Mouse (Mus musculus) kidney, adult 11 months (tissue): ENCODE measurements at regions not wholly inside any gene's neighbourhood (a gene's known extent, or its start where the extent isn't known, plus 50 kb on each side); places are given as distances from the start of the nearest gene placed in this dataset.

Source experiments
- DNase-seq: peaks from one replicate; pipeline ENCODE4 v3.0.0; 2022

DNA sequence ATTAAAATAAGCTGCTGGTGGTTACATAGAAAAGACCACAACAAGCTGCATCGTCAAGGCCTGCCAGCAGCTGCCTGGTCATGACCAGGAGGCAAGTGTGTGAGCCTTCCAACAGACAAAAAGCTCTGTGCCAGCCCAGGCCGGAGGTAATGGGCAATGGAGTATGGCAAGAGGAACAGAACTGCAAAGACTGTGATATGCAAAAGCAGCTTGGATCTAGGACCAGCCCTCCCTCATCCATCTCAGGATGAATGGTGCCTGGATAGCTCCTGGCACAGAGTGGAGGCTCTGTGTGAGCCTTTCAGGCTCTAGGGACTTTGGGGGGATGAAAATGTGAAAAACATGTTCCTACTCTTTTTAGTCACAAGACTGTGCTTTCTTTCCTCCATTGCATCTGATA, 402.5 kb upstream of the Tnp1 start:
- DNase-seq, result no peak

DNA sequence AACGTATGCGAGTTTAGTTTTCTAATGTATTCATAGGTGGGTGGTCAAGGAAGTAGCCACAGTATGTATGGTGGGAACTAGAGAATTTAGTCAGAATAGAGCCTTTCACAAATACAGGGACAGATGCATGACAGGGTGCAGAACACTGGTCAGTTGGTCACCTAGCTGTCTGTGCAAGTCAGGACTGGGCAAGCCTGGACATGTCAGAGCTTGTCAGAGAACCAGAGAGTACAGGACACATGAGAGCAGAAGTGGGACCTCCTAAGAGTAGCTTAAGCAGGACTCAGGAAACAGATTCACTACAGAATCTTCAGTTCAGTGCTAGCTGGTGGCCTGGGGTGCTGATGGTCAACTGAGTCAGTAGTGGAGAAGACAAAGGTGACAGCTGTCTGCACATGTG, 395.7 kb upstream of the Tnp1 start:
- no peak for DNase-seq

DNA sequence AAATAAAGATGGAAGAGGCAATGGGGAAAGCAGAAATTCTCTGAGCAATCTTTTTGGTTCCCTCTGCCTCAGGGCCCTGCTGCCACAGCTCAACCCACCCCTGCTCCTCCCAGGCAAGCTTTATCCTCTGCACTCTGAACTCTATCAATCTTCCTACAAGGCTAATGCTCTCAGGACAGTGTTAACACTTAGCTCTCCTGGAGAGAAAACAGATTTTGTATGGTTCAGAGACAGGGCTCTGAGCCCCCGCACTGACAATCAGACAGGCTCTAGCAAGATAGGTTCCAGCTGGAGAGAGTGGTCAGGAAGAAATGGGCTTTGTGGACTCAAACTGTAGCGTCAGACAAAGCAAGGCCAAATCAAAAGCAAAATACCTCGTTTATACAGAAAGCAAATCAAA, 383.5 kb upstream of the Tnp1 start:
- no peak for DNase-seq

DNA sequence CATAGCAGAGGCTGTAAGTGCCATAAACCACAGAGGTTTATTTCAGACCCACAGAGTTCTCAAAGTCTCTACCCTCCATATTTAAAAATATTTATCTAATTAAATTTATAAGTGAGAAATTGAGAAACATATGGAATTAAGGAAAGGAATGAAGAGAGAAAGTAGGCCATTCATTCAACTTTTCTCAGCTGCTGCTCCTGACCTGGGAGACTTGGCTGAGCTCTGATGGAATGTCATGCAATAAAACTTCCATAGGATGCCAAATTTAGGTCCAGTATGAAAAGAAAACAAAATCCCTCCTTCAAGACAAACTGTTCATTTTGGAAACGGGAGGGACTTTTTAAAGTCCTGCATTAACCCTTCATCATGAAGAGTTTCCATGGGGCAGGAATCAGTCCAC, 379.3 kb upstream of the Tnp1 start:
- DNase-seq, result no peak

DNA sequence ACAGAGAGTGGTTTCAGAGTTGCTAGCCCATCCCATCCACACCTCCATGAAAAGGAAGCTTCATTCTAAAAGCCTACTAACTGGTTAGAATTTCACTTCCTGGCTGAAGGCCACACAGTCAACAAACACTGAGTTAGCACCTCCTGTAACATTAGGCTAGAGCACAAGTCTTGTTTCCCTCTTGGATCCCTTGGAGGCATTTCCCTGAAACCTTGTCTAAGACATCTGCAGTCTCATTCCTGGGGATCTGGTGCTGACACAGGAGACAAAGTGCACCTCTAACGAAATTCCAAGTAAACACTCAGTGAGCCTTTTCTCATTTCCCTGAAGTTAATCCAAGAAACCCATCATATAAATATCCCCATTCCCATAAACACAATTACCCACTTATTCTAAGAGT, 378.8 kb upstream of the Tnp1 start:
- no peak for DNase-seq

DNA sequence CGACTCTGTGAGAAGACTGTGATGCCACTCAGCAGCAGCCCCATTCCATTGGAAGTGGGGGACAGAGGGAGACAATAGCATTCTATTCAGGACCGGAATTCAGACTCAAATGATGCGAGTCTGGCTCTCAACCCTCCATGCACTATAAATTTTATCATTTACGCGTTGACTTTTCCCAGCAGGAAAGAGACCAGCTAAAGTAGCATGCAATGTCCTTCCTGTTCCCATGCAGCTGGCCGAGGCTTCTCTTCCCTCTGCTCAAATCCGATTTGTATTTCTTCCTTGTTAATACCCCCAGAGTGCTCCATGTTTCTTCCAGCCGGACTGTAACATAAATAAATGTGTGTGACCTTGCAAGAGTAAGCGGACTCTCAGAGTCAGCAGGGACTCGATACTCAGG, 376.4 kb upstream of the Tnp1 start:
- DNase-seq, result no peak

DNA sequence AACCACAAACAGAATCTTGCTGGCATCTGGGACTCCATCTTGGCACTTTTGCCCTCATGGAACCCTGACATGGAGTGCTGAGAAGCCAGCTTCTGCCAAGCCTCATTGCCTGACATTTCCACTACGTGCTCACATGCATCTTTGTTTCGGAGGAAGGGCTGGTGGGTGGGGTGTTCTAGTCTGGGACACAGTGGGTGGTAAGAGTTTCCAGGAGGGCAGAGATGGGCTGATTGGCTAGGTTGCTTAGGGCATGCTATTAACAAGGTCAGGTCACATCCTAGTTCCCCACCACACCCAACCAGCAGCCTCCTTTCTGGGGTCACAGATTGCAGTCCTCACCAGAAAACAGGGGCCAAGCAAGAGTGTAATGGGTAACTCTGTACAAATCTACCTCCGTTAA, 374.3 kb upstream of the Tnp1 start:
- DNase-seq, result no peak

DNA sequence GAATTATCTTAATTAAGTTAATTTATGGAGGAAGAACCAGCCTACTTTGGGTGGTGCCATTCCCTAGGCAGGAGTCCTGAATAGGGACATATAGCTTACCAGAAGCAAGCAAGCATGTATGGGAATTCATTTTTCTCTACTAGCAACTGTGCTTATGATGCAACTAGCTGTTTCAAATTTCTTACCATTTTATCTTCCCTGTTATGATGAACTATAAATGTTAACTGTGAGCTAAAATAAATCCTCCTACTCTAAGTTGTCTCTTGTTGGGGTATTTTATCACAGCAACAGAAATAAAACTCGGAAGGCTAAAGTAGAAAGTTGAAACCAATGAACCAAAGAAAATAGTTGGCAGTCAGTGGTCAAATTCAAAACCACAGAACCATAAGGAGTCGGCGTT, 373.5 kb upstream of the Tnp1 start:
- DNase-seq, result no peak

DNA sequence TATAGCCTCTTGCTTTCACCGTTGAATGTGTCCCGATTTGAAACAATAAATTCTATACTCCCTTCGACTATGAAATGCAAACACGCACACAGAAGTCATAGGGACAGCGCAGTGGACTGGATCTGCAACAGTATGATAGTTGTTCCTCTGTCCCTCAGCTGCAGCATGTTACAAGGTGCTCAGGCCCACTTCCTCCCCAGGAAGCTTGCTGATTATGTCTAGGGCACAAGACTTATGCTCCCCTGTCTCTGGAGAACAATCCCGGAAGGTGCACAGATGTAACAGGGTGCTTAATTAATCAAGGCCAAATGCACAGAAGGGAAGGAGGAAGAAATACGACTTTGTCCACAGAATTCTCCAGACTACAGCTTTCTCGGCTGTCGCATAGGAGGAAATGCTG, 365.9 kb upstream of the Tnp1 start:
- DNase-seq, result no peak

DNA sequence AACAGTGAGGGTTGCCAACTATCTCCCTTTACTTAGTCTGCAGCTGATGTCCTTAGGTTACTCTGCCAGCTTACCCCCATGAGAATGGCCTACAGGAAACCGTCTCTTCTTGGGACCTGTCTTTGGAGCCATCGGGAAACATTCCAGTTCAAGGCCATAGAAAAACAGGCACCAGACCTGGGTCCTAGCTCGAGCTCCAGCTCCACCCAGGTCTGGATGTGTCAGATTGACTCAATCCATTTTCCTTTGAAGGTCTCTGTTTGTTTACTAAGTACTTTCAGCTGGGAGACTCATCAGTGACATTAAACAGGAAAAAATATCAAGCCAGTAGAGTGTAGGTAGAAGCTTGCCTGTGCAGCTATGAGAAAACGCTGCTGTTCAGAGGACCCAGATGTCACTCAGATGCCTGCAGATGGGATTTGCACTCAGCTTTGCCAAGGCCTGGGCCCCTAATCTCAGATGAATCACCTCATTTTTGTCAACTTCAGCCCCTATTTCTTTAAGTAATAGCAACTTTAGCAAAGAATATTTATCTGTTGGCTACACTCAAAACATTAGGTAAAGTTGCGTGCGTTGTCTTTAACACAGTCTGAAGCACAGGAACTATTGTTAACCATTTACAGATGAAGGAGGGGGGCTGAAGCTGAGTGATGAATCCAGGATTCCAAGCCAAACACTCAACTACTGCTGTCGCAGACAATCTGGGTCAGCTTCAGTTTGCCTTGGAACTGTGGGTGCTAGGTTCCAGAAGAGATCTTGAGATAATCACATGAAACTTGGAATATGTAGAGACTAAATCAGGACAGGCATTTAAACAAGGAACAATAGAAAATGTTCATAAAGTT, 359.0 kb upstream of the Tnp1 start:
- DNase-seq, result peak; percentile 35

DNA sequence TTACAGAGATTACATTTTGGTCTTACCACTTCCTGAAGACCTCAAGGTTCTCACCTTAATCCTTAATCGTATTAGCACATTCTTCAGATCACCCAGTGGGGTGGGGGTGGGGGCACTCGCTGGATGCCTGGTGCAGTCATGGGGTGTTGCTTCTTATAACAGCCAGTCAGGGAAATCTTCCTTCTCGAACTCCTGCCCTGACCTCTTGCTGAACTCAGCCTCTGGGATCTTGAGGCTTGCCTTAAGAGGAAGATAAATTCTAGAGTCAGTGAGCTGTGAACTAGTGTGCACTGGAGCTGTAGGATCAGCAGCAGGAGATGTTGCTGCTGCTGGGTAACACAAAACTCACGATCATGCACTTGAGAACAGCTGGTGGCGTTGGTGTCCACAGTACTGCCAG, 352.5 kb upstream of the Tnp1 start:
- DNase-seq, result peak; percentile 35

DNA sequence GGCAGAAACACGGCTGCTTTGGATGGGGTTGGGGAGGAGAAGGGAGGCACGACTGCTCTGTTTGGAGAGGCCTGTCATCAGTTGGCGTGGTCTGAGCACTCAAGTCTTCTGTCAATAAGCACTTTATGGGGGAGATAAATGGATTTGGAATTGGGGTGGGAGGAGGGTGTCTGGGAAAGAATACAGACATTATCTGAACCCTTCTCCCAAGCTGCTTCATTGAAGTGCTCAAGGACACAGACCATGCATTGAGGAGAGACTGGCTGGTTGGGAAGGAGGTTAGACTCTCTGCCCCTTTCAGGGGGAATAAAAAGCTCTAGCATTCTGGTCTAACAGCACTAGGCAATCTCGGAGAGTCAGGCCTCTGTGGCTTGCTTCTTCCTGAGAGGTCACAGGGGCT, 350.1 kb upstream of the Tnp1 start:
- DNase-seq, result no peak

DNA sequence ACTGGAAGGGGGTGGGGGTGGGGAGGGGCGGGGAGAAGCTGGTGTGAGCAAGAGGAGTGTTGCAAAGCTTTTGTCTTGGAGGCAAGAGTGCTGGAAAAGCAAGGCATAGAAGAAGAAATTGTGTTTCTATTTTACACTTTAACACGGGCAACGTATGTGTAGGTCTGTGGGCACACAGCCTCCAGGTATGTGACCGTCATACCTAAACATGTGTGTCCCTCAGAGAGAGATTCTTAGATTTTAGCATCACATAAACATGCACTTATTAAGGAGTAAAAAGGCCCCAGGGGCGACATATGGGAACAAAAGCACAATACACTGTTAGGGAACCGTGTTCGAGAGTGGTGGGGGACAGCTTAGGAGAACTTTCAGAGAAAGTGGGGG, 348.6 kb upstream of the Tnp1 start:
- no peak for DNase-seq

DNA sequence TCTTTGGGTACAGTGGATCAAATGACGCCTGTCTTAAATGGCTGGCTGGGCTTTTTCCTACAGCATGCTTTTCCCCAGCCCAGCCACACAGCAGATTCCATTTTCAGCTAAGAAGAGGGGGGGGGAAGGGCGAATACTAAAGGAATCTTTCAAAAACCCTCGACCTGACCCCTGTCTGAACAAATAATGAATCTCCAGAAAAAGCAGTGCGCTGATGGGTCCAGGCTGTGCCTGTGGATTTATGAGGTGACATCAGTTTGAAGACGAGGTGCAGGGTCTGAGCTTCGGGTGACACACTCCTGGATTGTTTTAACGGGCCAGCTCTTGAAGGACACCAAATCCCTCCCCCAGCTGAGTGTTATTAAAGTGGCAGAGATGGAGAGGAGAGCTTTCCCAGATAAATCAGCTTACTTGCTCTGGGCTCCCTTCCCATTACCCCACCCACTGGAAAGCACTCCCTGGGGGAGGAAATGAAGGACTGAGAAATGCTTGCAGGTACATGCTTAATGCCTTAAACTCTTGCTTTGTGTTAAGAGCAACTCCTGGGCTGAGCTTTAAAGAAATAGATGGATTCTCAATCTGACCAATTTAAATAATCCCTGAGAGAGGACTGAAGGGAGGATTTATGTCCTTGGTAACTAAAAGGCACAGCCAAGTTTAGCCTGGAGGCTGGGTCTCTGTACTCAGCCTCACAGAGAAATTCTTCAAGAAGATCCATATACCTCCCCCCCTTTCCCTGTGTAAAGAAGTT, 348.0 kb upstream of the Tnp1 start:
- DNase-seq, result peak; percentile 24

DNA sequence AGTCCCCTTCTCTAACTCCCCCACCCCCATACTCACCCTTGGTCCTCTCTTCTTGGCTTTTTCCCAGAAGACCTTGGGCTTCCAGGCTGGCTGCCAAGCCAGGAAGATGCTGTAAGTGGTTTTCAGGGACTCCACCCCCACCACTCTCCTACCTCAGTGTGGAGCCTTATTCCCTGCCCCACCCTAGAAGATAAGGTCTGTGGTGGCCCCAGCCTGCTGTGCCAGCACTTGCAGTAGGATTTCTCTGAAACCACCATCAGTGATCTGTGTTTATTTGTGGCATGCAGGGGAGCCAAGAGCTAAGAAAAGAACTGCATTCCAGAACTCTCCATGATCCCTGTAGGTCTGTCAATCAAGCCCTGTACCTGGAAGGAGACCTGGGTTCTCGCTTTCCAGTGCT, 346.4 kb upstream of the Tnp1 start:
- peak; percentile 65 for DNase-seq

DNA sequence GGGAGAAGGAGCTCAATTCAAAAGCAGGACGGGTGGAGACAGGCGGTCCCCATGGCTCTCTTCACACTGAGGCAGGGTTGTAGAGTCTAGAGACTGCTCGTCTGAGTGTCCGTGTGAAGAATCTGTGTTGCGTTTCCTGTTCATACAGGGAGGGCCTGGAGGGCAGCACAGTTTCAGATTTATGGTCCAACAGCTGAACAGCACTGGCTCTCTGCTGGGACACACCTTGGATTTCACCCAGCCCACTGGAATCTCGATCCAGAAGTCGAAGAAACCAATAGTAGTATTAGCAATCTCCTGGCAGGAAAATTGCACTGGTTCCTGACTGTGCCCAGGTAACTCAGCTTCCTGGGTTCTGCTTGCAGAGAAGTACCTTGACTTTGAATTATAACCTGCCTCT, 345.6 kb upstream of the Tnp1 start:
- DNase-seq, result no peak

DNA sequence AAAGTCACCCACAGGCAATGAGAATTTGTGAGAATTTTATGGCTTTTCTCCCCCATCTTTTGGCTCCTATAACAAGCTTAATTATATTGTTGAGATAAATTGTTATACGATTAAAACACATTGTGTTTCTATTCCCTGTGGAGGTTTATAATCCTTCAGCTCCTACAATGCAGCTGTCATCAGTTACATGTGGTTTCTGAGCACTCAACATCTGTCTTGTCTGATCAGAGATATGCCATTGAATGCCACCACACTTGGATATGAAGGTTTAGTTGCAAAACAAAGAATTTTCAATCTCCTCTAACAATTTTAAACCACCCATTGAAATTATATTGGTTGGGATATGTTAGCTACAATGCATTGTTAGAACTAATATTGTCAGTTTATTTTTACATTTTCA, 338.7 kb upstream of the Tnp1 start:
- DNase-seq, result no peak

DNA sequence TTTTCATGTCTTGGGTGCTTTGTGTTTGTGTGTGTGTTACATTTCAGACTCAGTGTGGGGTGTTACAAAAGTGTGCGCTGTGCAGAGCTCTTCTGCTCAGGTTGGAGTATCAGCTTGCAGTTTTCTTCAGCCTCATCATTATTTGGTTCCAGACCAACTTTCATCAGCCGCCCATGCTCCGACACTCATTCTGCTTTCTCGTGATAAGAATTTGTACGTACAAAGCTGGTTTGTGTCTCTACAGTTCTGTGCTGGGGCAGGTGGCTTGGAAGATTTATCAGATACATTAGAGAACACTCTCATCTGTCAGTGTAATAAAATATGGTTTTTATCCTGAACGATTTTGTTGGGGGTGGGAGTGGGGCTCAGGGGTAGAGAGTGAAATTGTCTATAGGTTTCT, 332.8 kb upstream of the Tnp1 start:
- no peak for DNase-seq

DNA sequence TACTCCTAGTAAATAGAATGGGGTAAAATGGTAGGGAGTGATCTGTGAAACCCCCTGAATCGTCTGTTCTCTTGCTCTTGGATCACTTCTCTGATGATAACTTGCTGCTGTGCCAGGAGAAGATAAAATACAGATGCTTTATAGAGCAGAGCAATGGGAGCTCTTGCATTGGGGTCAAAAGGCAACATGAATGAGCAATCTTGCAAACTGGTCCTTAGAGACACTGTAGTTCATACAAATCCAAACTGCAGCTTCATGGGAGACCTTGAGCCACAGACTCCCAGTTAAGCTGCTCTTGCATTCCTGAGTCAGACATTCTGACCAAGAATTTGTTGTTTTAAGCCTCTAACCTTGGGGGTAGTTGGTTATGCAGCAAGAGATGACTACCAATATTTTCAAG, 328.9 kb upstream of the Tnp1 start:
- DNase-seq, result no peak

DNA sequence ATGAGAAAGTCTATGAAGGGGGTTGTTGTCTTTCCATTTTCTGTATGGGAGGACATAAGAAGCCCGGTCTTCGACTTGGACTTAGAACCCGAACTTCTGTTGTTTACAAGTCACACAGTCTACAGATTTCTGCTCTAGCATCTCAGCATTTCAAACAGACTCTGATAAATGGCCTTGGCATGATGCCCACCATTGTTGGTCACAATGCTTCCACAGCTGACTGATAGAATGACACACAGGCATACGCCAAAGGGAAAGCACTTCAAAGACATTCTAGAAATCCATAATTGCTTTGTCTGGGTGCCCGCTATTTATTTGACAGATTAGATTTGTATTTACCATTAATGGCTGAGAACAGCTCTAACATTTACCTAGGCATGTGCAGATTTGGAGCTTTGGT, 326.2 kb upstream of the Tnp1 start:
- DNase-seq, result no peak

DNA sequence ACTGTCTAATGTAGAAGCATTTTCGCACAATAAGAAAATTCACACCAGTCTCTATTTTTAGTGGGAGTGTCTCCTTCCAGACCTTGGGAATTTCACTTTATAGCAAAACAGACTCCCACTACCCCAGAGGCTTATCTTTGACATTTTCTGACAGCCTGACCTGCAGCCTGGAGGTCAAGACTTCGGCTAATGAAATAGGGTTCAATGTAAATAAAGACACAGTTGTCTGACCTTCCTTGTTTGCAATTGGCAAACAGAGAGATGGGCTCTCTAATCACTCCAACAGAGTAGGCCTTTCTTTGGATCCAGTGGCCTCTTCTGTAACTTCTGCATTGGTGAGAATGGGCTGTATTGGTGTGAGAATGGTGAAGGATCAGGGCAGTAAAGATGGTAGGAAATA, 321.7 kb upstream of the Tnp1 start:
- DNase-seq, result no peak

DNA sequence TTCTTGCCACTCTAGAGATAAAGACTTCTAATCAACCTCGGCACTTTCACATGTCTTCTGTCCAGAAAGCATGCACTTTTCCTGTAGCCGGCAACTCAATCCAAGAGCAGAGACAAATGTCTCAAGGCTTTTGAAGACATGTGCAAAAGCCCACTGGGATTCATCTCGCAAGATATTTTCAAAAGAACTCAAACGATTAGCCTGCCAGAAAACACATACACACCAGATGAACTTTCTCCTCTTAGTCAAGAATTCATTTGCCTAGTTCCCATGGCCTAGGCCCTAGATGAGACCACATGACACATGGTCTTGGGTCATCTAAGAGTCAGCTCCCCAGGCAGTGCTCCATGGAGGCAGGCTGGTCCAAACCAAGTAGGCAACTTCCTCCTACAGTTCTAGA, 293.8 kb upstream of the Tnp1 start:
- no peak for DNase-seq

DNA sequence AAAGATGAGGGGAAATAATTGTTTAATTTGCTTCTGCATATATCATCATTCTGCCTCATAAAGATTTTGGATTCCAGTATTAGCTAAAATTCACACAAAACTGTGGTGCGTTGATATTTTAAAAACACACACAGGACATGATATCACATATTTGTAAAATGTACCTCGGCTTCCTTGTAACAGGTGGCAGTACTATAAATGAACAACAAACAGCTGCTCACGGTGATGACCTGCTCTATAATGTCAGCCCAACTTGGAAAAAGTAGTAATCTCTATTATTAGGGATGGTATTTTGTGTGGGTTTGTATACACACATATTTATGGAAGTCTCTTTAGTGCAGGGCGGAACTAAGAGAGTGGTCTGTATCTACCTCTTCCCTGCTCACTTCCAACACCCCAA, 292.7 kb upstream of the Tnp1 start:
- DNase-seq, result no peak

DNA sequence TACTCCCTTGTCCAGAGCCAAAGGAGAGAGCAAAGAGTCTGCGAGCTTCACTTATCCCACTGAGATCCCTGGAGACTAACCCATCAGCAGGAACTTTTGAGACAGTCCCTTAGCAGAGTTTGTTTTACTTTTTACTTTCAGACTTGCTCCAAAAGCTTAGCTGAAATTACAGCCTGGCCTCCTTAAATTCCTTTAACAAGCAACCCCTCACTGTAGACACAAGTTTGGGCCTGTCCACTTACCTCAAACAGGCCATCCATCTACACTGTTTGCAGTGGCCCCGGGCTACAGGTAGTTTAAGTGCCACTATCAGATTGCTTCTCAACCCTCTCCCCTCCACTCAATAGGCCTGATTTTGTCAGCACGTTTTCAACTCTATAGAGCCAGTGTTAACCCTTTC, 291.5 kb upstream of the Tnp1 start:
- no peak for DNase-seq
